Mouse (Mus musculus) forebrain, embryonic 16.5 days (tissue): Measurements from ENCODE around the gene Arid1b. TPM values are rescaled to one million over a fixed set of nuclear protein-coding genes. Genes with fewer than 3 reads are reported as not detected.

Experiments used
- ATAC-seq: fragments of 200-750 bp; cut with Nextera tagmentation; 2 replicates; pipeline ENCODE4 v1.8.0; 2017; ENCODE audit warnings: mild to moderate bottlenecking, moderate library complexity
- H3K27ac ChIP-seq: fragments of 300-500 bp; sonication (generic); 2 replicates; pipeline ENCODE4 v1.5.1; 2014; ENCODE audit warnings: low read length, control low read depth
- H3K27me3 ChIP-seq: fragments of 300-500 bp; sonication (generic); replicated peaks from 2 replicates; pipeline ENCODE4 v1.6.1; 2014; ENCODE audit warnings: low read length; ENCODE audit not compliant: control insufficient read depth, insufficient read depth
- H3K36me3 ChIP-seq: fragments of 300-500 bp; sonication (generic); 2 replicates; pipeline ENCODE4 v1.6.1; 2014; ENCODE audit not compliant: control insufficient read depth, insufficient read depth
- H3K4me1 ChIP-seq: fragments of 300-500 bp; sonication (generic); replicated peaks from 2 replicates; pipeline ENCODE4 v1.6.1; 2014; ENCODE audit warnings: low read length; ENCODE audit not compliant: control insufficient read depth, insufficient read depth
- H3K4me2 ChIP-seq: fragments of 300-500 bp; sonication (generic); 2 replicates; pipeline ENCODE4 v1.6.1; 2014; ENCODE audit warnings: mild to moderate bottlenecking, low read length, control low read depth
- H3K4me3 ChIP-seq: fragments of 300-500 bp; sonication (generic); replicated peaks from 2 replicates; pipeline ENCODE4 v1.5.1; 2014; ENCODE audit warnings: mild to moderate bottlenecking, low read length, control low read depth
- H3K9ac ChIP-seq: fragments of 300-500 bp; sonication (generic); replicated peaks from 2 replicates; pipeline ENCODE4 v1.6.1; 2014; ENCODE audit warnings: low read depth, low read length, control low read depth
- H3K9me3 ChIP-seq: fragments of 300-500 bp; sonication (generic); 2 replicates; pipeline ENCODE4 v1.6.1; 2016; ENCODE audit warnings: low read length; ENCODE audit not compliant: control insufficient read depth
- WGBS: fragments of 180-500 bp; shearing (Covaris S2); extraction: QIAGEN DNeasy Blood & Tissue Kit; methylation state at CpG from one replicate; pipeline ENCODE4 v1.1.7; 2014; 5-methylcytosine and 5-hydroxymethylcytosine counted together
- polyA plus RNA-seq: library from polyadenylated mRNA; unstranded; fragments of >200 nt; fragmentation: Nextera tagmentation; extraction: Ambion mirVana; gene quantifications from 2 replicates; pipeline ENCODE4 v1.2.1, GENCODE M21; 2015

Gene Arid1b
- polyA plus RNA-seq, 1 experiment from 2014 or later, result 15.1 TPM

DNA sequence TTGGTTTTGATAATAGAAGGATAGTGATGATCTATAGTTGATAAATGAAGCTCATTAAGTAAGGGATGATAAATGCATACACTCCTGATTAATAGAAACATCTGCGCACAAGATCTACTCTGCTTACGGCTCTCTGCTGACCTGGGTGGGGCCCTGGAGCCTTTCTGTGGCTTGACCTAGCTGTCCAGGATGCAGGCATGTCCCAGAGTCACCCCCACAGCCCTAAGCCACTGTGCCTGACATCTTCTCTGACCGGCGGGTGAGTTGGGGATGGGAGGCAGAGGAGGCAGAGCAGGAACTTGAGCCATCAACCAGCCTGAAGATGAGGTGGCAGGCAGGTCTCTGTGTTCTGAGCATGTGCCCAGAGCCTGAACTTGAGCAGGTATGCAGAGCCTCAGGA is 136.0 kb downstream of the Arid1b start:
- Histone ChIP-seq H3K9ac (no peak overlapping the region), H3K27me3 (no peaks in the 10 kb centered on the region), H3K36me3 (no peaks in the 10 kb centered on the region), H3K27ac (no peak overlapping the region), H3K9me3 (no peaks in the 10 kb centered on the region), H3K4me1 (peaks cover 9% of the 10 kb centered on the region), H3K4me3 (no peak overlapping the region), H3K4me2 (no peak overlapping the region)
- ATAC-seq, result no peak
- 93% methylated on average over 4 of the region's 4 CpGs for WGBS

DNA sequence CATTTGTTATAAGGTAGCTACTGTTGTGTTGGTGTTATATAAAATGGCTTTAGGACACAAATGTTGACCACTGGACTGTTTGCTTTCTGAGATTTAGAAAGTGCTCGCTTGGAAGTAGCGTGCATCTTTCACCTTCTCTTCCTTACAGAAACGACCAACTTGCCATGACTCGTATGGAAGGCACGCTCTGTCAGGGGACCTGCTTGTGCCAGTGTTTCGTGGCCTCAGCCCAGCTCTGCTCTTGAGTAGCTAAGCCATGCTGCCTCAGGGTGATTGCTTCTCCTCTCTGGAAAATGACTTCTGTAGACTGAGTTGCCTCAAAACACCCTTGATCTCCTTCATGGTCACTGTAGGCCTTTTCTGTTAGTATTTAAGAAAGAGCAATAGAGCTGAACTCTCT is 137.6 kb downstream of the Arid1b start:
- no peak for ATAC-seq
- 94% methylated on average over 6 of the region's 6 CpGs for WGBS
- Histone ChIP-seq H3K9me3 (no peaks in the 10 kb centered on the region), H3K27ac (no peak overlapping the region), H3K4me3 (no peak overlapping the region), H3K27me3 (no peaks in the 10 kb centered on the region), H3K9ac (no peak overlapping the region), H3K4me2 (no peak overlapping the region), H3K36me3 (no peaks in the 10 kb centered on the region), H3K4me1 (peaks cover 6% of the 10 kb centered on the region)

DNA sequence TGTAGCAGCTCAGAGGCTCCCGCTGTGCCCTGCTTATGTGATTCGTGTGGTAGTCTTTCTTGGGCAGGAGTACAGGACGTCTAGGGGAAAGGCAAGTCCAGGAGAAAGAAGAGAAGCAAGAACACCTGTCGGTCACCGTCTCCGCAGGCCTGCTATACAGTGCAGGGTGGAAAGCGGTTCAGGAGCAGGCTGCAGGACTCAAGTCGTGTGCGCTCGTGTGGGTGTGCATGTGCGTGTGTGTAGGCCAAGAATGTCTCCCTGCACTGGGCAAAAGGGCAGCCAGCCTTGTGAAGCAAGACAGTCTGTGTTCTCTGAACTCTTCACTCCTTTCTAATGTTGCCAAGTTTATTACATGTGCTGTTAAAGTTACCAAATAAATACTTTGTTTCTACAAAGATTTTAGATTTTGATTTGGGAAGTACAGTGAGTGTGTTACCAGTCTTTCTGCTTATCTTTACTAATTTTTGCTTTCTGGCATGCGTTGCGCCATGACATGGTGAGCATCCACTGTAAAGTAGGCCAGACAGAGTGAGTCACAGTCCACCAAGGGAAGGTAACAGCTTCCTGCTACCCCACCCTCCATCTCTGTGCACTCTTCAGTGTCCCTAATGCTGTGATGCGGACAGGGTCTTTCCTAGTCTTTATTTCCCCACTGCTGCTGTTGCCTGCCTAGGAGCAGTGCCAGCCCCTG is 138.3 kb downstream of the Arid1b start:
- no peak for ATAC-seq
- Histone ChIP-seq H3K27me3 (no peaks in the 10 kb centered on the region), H3K36me3 (no peaks in the 10 kb centered on the region), H3K4me1 (peaks cover under 1% of the 10 kb centered on the region; the same call in 1 of the 2 replicates), H3K4me2 (no peak overlapping the region), H3K27ac (no peak overlapping the region), H3K9me3 (no peaks in the 10 kb centered on the region), H3K4me3 (no peak overlapping the region), H3K9ac (no peak overlapping the region)
- WGBS, result 91% methylated on average over 14 of the region's 14 CpGs

DNA sequence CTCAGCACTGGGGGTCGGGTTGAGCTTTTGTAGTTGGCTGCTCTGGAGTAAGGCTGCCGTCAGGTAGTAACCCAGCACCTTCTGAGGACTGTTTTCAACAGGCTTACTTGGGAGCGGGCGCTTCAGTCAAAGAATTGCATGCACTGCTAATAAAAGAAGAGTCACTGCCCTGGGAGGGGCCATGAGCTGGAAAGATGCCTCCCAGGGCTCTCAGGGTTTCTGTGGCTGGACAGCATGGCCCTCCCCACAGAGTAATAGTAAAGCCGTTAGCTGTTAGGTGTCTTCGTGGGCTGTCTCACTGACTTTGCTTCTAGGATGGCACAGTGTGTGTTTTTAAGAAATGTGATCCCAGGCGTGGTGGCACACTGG is 138.8 kb downstream of the Arid1b start:
- H3K27me3 ChIP-seq, result no peaks in the 10 kb centered on the region
- peaks cover 3% of the 10 kb centered on the region for H3K4me1 ChIP-seq
- no peaks in the 10 kb centered on the region for H3K36me3 ChIP-seq
- H3K9me3 ChIP-seq, result no peaks in the 10 kb centered on the region
- no peak overlapping the region for H3K9ac ChIP-seq
- H3K4me3 ChIP-seq, result no peak overlapping the region
- ATAC-seq, result no peak
- no peak overlapping the region for H3K27ac ChIP-seq
- WGBS, result 89% methylated on average over 7 of the region's 7 CpGs
- H3K4me2 ChIP-seq, result no peak overlapping the region

DNA sequence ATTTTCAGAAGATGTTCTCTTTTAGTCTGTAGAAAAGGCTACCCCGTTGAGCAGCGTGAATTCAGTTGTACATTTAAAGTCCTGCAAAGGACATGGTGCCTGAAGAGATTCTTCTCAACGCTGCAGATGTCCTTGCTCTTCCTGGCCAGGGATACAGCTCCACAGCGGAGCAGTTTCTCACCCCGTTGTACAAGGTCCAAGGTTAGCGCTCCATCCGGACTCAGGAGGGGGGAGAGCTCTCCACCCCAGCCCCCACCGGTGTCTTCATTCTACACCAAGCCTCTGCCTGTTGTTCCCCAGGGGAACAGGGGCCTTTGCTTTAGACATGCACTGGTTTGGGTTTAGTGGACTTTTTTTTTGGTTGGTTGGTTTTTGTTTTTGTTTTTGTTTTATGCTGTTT is 139.7 kb downstream of the Arid1b start:
- no peak overlapping the region for H3K9ac ChIP-seq
- H3K27ac ChIP-seq, result no peak overlapping the region
- peaks cover 11% of the 10 kb centered on the region for H3K4me1 ChIP-seq
- 80% methylated on average over 8 of the region's 8 CpGs for WGBS
- no peak overlapping the region for H3K4me2 ChIP-seq
- ATAC-seq, result no peak
- no peaks in the 10 kb centered on the region for H3K27me3 ChIP-seq
- no peak overlapping the region for H3K4me3 ChIP-seq
- H3K9me3 ChIP-seq, result no peaks in the 10 kb centered on the region
- no peaks in the 10 kb centered on the region for H3K36me3 ChIP-seq

DNA sequence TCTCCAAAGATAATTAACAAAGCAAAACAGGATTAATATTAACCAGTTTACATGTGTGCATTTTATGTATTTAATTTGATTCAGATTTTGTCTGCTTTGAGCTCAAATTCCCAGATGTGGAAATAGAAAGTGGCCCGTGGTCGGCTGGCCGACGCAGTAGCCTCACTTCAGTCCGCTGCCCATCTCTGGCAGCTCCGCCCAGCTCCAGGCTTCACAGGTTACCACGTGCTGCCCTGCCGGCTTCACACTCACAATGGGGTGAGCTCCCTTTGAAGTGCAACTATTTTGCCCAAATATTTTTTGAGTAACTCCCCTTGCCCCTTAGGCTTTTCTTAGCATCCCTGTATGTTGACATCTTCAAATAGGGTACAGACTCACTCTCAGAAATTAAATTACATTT is 140.1 kb downstream of the Arid1b start:
- H3K27me3 ChIP-seq, result no peaks in the 10 kb centered on the region

DNA sequence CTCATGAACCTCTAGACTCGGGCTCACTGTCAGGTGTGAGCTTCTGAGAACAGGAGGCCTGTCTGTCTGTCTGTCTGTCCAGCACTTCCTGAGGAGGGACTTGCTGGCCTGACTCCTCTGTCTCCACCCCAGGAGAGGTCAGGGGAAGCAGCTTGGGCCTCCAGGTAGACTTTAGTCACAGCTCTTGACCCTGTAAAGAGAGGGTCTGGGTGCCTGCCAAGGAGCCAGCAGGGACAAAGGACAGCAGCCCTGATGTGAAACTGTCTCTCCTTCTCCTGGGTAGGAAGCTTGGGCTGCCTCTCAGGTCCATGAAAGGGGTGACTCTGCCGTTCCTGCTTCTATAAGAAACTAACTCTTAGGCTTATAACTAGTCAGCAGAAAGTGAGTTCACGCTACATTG is 143.8 kb downstream of the Arid1b start:
- Histone ChIP-seq H3K27ac (0 out of 2 replicates have a peak overlapping the region, but pooled peaks have one; percentile 6), H3K27me3 (no peaks in the 10 kb centered on the region), H3K4me1 (peaks cover 26% of the 10 kb centered on the region), H3K4me3 (no peak overlapping the region), H3K4me2 (no peak overlapping the region), H3K36me3 (no peaks in the 10 kb centered on the region), H3K9me3 (no peaks in the 10 kb centered on the region), H3K9ac (no peak overlapping the region)
- WGBS, result 70% methylated on average over 3 of the region's 3 CpGs
- no peak for ATAC-seq

More for the DNA sequence above, 140.1 kb downstream of the Arid1b start:
- H3K27ac ChIP-seq, result no peak overlapping the region
- no peak overlapping the region for H3K4me2 ChIP-seq
- 72% methylated on average over 8 of the region's 8 CpGs for WGBS
- no peak overlapping the region for H3K4me3 ChIP-seq
- no peak for ATAC-seq
- peaks cover 15% of the 10 kb centered on the region for H3K4me1 ChIP-seq
- no peaks in the 10 kb centered on the region for H3K36me3 ChIP-seq
- no peak overlapping the region for H3K9ac ChIP-seq
- no peaks in the 10 kb centered on the region for H3K9me3 ChIP-seq

DNA sequence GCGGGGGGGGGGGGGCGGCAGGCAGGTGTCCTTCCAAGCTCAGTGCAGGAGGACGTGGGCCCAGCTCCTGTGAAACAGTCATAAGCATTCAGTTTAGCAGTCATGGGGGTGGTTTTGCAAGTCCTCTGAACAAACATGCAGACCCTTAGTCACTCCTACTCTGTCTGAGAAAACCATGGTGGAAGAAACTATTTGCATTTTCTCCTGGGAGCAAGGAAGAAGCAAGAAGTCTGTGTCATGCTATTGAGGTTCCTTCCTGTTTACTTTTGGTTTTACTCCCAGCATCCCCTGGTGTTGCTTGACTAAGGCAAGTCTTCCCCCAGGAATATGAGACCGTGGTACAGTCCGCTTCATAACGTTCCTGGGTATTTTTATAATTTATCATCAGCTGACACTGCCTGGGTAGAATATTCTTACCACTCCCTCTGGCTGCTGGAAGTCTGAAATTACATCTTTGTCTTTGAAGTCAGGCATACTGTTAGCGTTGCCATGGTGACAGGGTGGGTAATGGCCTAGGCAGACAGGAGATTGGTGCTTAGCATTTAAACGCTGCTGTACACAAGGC is 144.6 kb downstream of the Arid1b start:
- peaks cover 30% of the 10 kb centered on the region for H3K4me1 ChIP-seq
- peak overlapping the region; percentile 20 for H3K4me2 ChIP-seq

DNA sequence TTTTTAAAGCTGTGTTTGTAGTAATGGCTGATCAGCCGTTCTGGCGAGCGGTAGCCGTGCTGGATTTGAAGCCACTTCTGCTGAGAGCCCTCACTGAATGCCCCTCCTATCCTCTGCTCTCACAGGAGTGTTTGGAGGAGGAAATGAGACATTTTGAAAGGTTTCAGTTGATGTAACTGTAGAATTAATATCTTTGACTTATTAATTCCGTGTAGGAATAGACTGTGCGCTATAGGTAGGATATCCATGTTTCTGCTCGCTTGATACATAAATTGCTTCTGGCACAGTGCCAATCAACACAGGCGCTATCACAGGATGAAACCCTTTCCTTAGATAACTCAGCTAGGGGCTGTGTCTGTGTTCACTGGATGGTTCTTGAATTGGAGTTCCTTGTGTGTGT is 145.4 kb downstream of the Arid1b start:
- Histone ChIP-seq H3K4me2 (peak overlapping the region; percentile 15; the same call in 1 of the 2 replicates), H3K4me1 (peaks cover 32% of the 10 kb centered on the region), H3K27ac (peak overlapping the region; percentile 81), H3K4me3 (no peak overlapping the region), H3K9ac (no peak overlapping the region), H3K36me3 (no peaks in the 10 kb centered on the region), H3K9me3 (no peaks in the 10 kb centered on the region), H3K27me3 (no peaks in the 10 kb centered on the region)
- ATAC-seq, result peak; percentile 19
- 27% methylated on average over 8 of the region's 8 CpGs for WGBS

More for the DNA sequence above, 144.6 kb downstream of the Arid1b start:
- no peak overlapping the region for H3K4me3 ChIP-seq
- WGBS, result 12% methylated on average over 8 of the region's 8 CpGs
- peak overlapping the region; percentile 81 for H3K27ac ChIP-seq
- no peaks in the 10 kb centered on the region for H3K9me3 ChIP-seq
- H3K9ac ChIP-seq, result no peak overlapping the region
- no peaks in the 10 kb centered on the region for H3K27me3 ChIP-seq
- H3K36me3 ChIP-seq, result no peaks in the 10 kb centered on the region
- peak; percentile 95 for ATAC-seq
